Mouse (Mus musculus) B cell, adult (primary cell): Measurements from ENCODE around the gene Eif5a. TPM values are rescaled to one million over a fixed set of nuclear protein-coding genes. Genes with fewer than 3 reads are reported as not detected.

ENCODE experiments used
- total RNA-seq: library from RNA; stranded (reverse); gene quantifications from 4 replicates; pipeline ENCODE4 v1.2.4, GENCODE M21; 2023; ENCODE audit not compliant: inconsistent age

The Eif5a gene
- 362 to 387 TPM (median 377 TPM) in 4 replicates for total RNA-seq

GRCm38 (mm10) chr11:69921114-69922011 is at the start of gene Eif5a:
TSS of gene Eif5a (minus strand) at chr11:69921958.

DNA sequence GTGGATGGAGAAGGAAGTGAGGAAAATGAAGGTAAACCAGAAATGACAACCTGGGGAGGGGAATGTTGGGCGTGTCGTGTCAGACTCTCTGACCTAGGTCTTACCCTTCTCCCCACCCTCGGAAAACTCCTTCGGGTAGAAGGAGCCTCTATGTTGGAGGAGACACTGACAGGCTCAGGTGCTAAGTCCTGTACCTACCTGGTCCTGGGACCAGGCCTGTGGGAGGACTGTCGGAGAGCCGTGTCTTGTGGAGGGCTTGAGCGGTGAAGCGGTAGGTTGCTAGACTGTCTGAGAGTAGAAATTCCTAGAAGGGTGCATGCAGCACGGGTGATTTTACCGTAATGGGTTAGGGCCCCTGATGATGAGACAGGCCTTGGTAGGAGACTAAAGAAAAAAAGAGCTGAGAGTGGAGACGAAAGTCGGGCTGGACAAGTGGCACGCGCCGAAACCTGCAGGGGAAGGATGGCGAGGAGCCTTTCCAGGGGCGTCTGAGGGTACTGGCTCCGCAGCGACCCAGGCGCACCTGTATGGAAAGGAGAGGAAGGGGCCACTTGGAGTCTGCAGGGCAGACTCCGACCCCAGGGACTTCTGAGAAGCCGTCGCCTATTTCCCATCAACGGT is 43.0 kb upstream of the Eif5a start, which contains the start of gene Cldn7:
Cldn7 (plus strand) TSS at position 130 of the 621 bp plus-strand sequence.

DNA sequence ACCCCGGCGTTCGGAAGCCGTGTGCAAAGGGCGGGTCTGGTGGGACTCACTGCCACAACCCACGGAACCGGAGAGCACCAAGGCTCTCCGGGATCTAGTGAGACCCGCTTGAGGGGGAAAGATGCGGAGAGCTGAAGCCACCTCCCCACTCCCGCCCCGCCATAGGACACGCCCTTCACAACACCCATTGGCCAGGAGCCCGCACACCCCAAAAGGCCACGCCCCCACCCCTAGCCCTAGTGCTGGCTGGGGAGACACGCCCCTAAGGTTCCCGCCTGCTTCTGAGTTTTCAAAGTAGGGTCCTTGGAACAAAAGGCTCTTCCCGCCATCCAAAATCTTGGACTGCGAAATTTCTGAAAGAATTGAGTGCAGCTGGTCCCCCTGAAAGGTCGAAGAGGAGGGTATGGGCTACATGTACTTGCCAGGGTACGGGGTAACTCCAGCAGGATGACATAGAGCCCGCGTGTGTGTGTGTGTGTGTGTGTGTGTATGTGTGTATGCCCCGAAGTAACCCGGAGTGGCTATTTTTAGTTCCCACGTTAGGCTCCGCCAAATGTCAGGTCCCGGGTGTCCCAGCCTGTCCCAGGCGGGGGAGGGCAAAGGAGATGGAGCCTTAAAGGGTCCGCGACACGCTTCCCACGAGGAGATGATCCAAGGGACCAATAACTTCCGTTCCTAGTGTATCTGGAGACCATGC is 26.5 kb upstream of the Eif5a start, which contains the start of gene Slc2a4:
Slc2a4 (minus strand) TSS at position 123 of the 697 bp plus-strand sequence.

DNA sequence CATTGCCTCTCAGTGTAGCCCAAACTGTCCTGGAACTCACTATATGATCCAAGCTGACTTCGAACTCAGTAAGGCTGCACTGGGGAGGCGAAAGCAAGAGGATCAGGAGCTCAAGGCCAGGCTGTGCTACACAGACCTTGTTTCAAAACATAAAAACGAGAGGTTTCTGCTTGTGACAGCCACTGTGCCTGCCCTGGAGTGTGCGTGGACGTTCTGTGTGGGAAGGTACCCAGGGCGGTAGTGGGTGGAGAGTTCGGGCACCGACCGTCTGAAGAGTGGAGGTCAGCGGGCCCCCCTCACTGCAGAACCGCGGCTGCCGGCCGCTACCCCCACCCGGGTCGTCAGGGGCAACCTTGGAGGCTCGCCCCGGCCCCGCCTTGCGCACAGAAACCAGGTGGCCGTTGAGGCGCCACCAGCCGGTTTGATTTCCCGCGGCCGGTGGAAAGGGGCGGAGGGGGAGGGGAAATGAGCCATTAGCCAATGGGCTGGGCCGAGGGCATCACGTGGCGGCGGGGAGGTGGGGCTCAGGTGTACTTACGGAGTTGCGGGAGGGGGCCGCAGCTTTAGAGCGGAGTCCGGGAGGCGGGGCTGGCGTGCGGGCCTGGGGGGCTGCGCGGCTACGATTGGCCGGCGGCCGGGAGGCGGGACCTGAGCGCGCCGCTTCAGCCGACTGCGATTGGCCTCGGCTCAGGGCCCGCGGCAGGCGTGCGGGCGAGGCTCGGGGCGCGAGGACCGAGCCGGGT is 13.6 kb upstream of the Eif5a start, which contains the start of gene Ybx2:
Ybx2 (plus strand) TSS at position 660 of the 743 bp plus-strand sequence.

GRCm38 (mm10) chr11:69913554-69914371 is 8.0 kb downstream of the Eif5a start, which contains the start of gene Gps2:
TSS of gene Gps2 (plus strand) at chr11:69913888.

GRCm38 (mm10) chr11:69900471-69901405 is 21.0 kb downstream of the Eif5a start, which contains the start of the genes 2810408A11Rik and Neurl4:
TSS of gene 2810408A11Rik (minus strand) at chr11:69900987.
TSS of gene Neurl4 (plus strand) at chr11:69901072.

GRCm38 (mm10) chr11:69895291-69895690 is 26.5 kb downstream of the Eif5a start, which contains the start of gene Acap1:
TSS of gene Acap1 (minus strand) at chr11:69895539.

DNA sequence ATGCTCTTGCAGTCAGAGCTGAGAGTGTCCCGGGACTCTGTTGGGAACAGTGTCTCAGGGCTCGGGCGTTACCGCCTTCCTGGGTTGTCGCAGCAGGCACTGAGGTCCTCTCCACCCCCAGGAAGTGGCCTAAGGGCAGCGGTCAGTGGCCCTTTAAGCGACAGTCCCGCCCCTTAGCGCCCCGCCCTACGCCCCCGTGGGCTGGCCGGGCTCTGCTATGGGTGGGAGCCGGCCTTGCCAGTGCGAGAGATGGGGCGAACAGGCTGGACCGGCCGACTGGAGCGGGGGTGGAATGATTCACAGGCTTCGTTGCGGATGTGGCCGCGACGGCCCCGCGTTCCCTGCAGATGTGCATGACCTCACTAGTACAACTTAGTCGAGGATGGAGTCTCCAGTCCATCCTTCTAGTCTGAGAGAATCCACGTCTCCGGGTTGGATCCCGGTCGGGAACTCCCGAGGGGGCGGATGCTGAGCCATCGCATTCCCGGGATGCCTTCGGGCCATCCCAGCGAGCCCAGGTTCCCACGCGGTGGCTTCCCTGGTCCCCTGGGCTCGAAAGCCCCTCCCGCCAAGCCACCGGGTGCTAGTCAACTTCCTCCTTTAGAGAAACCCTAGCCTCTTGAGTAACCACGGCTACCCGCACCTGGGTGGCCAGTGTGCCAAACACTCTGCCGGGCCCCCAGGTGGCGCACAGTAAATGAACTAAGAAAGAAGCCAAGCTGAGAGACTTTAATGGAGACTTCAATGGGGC is 40.7 kb downstream of the Eif5a start, which contains the start of gene Kctd11:
Kctd11 (minus strand) TSS at position 554 of the 751 bp plus-strand sequence.

GRCm38 (mm10) chr11:69877878-69878277 is 43.9 kb downstream of the Eif5a start, which contains the start of gene Tmem95:
TSS of gene Tmem95 (minus strand) at chr11:69878018.

Other genes starting within 250 kb of the Eif5a start
- 670 to 697 TPM (median 692 TPM) in 4 replicates for gene Eif4a1, start 249.5 kb downstream of the Eif5a start, total RNA-seq
- 108 to 153 TPM (median 136 TPM) in 4 replicates for gene Senp3, start 239.9 kb downstream of the Eif5a start, total RNA-seq
- 0.32 TPM in 1 of 4 replicates, not detected in the others for gene Tnfsf13, start 236.2 kb downstream of the Eif5a start, total RNA-seq
- 0.51 TPM in 1 of 4 replicates, not detected in the others for gene Tnfsf12, start 226.1 kb downstream of the Eif5a start, total RNA-seq
- 0.45 to 0.78 TPM in 2 of 4 replicates, not detected in the others for gene Tnfsfm13, start 225.9 kb downstream of the Eif5a start, total RNA-seq
- gene Polr2a, start 163.3 kb downstream of the Eif5a start, total RNA-seq, result 231 to 244 TPM (median 242 TPM) in 4 replicates
- not detected in 4 replicates for gene Slc35g3, start 160.0 kb downstream of the Eif5a start, total RNA-seq
- gene Zbtb4, start 156.0 kb downstream of the Eif5a start, total RNA-seq, result 52.3 to 57.6 TPM (median 54.5 TPM) in 4 replicates
- 8.3 to 11.3 TPM (median 10.1 TPM) in 4 replicates for gene Chrnb1, start 126.0 kb downstream of the Eif5a start, total RNA-seq
- gene Fgf11, start 120.1 kb downstream of the Eif5a start, total RNA-seq, result 0.16 to 0.27 TPM in 2 of 4 replicates, not detected in the others
- not detected in 4 replicates for gene Tmem102, start 116.3 kb downstream of the Eif5a start, total RNA-seq
- gene Gm39566, start 106.7 kb downstream of the Eif5a start, total RNA-seq, result not detected in 4 replicates
- not detected in 4 replicates for gene Spem2, start 103.5 kb downstream of the Eif5a start, total RNA-seq
- gene Spem1, start 99.8 kb downstream of the Eif5a start, total RNA-seq, result not detected in 4 replicates
- gene Nlgn2, start 84.2 kb downstream of the Eif5a start, total RNA-seq, result 0.24 to 1.3 TPM (median 0.59 TPM) in 4 replicates
- 30.9 to 38.6 TPM (median 37.0 TPM) in 4 replicates for gene Tmem256, start 83.4 kb downstream of the Eif5a start, total RNA-seq
- gene Plscr3, start 75.6 kb downstream of the Eif5a start, total RNA-seq, result 9.8 to 13.0 TPM (median 11.5 TPM) in 4 replicates
- not detected in 4 replicates for gene Tnk1, start 63.2 kb downstream of the Eif5a start, total RNA-seq
- gene Tmem95, start 43.9 kb downstream of the Eif5a start, total RNA-seq, result not detected in 4 replicates
- gene Kctd11, start 40.6 kb downstream of the Eif5a start, total RNA-seq, result 1.8 to 2.3 TPM (median 2.0 TPM) in 4 replicates
- 477 to 556 TPM (median 497 TPM) in 4 replicates for gene Acap1, start 26.4 kb downstream of the Eif5a start, total RNA-seq
- gene 2810408A11Rik, start 21.0 kb downstream of the Eif5a start, total RNA-seq, result 2.1 to 2.7 TPM (median 2.3 TPM) in 4 replicates
- 55.7 to 74.4 TPM (median 62.8 TPM) in 4 replicates for gene Neurl4, start 20.9 kb downstream of the Eif5a start, total RNA-seq
- gene Gps2, start 8.1 kb downstream of the Eif5a start, total RNA-seq, result 138 to 159 TPM (median 142 TPM) in 4 replicates
- gene Ybx2, start 13.8 kb upstream of the Eif5a start, total RNA-seq, result not detected in 4 replicates
- not detected in 4 replicates for gene Slc2a4, start 26.2 kb upstream of the Eif5a start, total RNA-seq
- not detected in 4 replicates for gene Cldn7, start 42.8 kb upstream of the Eif5a start, total RNA-seq
- gene Ctdnep1, start 59.2 kb upstream of the Eif5a start, total RNA-seq, result 103 to 123 TPM (median 108 TPM) in 4 replicates
- gene Elp5, start 60.6 kb upstream of the Eif5a start, total RNA-seq, result 34.4 to 62.8 TPM (median 46.7 TPM) in 4 replicates
- gene Gabarap, start 69.2 kb upstream of the Eif5a start, total RNA-seq, result 311 to 355 TPM (median 331 TPM) in 4 replicates
- 52.7 to 62.9 TPM (median 56.6 TPM) in 4 replicates for gene Phf23, start 73.8 kb upstream of the Eif5a start, total RNA-seq
- gene Dvl2, start 78.6 kb upstream of the Eif5a start, total RNA-seq, result 48.4 to 53.5 TPM (median 51.0 TPM) in 4 replicates
- 53.0 to 60.7 TPM (median 59.3 TPM) in 4 replicates for gene Acadvl, start 93.5 kb upstream of the Eif5a start, total RNA-seq
- gene Dlg4, start 95.0 kb upstream of the Eif5a start, total RNA-seq, result 3.5 to 5.4 TPM (median 4.2 TPM) in 4 replicates
- not detected in 4 replicates for gene Asgr1, start 132.1 kb upstream of the Eif5a start, total RNA-seq
- not detected in 4 replicates for gene Asgr2, start 170.7 kb upstream of the Eif5a start, total RNA-seq
- gene Mgl2, start 208.4 kb upstream of the Eif5a start, total RNA-seq, result not detected in 4 replicates
- 0.57 TPM in 1 of 4 replicates, not detected in the others for gene Clec10a, start 234.2 kb upstream of the Eif5a start, total RNA-seq